Mouse (Mus musculus): ENCODE results near the gene Pim1. TPM values are rescaled to one million over a fixed set of nuclear protein-coding genes. Genes with fewer than 3 reads are reported as not detected.
"Not testable (repeated sequence)": the region's sequence is repeated elsewhere in the genome, so short reads cannot be mapped to it uniquely, and the experiment has no call there.

Gene Pim1
- polyA plus RNA-seq, 1 experiment from 2014 or later = 14.4 TPM

DNA sequence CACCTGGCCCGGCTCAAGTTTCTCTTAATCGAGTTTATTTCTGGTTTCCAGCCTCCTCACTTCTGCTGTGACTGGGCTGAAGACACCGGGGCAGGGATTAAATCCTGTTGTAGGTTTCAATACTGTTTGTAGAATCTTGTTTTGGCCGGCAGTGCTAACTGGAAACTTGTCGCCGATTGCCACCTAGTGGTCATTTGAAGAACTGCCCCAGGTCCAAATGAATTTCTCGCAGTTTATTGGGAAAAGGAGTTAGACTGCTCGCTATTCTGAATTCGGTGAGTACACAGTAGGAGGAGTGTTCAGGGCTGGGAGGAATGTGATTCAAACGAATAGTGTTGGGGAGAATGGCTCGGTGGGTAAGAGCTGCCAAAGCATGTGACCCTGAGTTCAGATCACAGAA, 23.9 kb downstream of the Pim1 start:
- H3K4me1 ChIP-seq (replicated peaks) = no peaks in the 10 kb centered on the region; the same call in 1 of the 2 replicates
- H3K27me3 ChIP-seq = no peaks in the 10 kb centered on the region
- H3K4me3 ChIP-seq = no peak overlapping the region
- no peak overlapping the region for H3K9ac ChIP-seq
- no peak overlapping the region for H3K4me2 ChIP-seq
- H3K9me3 ChIP-seq = no peaks in the 10 kb centered on the region
- 5% methylated on average over 11 of the region's 11 CpGs for WGBS
- H3K27ac ChIP-seq (replicated peaks) = no peak overlapping the region
- ATAC-seq (ENCODE audit: low read depth) = peak; percentile 15; the same call in 1 of the 2 replicates
- no peaks in the 10 kb centered on the region for H3K36me3 ChIP-seq

DNA sequence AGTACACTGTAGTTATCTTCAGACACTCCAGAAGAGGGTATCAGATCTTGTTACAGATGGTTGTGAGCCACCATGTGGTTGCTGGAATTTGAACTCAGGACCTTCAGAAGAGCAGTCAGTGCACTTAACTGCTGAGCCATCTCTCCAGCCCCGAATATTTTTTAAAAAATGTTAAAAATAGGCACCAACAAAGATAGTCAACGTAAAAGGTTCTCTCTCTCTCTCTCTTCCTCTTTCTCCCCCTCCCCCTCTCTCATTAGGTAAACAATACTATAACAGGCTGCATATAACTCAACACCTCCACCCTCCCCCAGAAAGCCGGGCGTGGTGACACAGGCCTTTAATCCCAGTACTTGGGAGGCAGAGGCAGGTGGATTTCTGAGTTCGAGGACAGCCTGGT, 28.1 kb downstream of the Pim1 start:
- ATAC-seq (ENCODE audit: low read depth); H3K9ac ChIP-seq; H3K4me1 ChIP-seq (replicated peaks); H3K4me3 ChIP-seq; H3K4me2 ChIP-seq; H3K9me3 ChIP-seq; H3K27ac ChIP-seq (replicated peaks); H3K36me3 ChIP-seq; H3K27me3 ChIP-seq: not testable (repeated sequence)
- 94% methylated on average over 5 of the region's 5 CpGs for WGBS

GRCm38 (mm10) chr17:29519731-29520130, 29.2 kb downstream of the Pim1 start:
- Histone ChIP-seq H3K27me3 (no peaks in the 10 kb centered on the region), H3K4me2 (no peak overlapping the region), H3K27ac (replicated peaks) (no peak overlapping the region), H3K4me1 (replicated peaks) (no peaks in the 10 kb centered on the region), H3K9me3 (no peaks in the 10 kb centered on the region), H3K9ac (no peak overlapping the region), H3K4me3 (no peak overlapping the region), H3K36me3 (no peaks in the 10 kb centered on the region)
- 70% methylated on average over 8 of the region's 8 CpGs for WGBS
- no peak for ATAC-seq (ENCODE audit: low read depth)

GRCm38 (mm10) chr17:29525613-29526012, 35.1 kb downstream of the Pim1 start:
- Histone ChIP-seq H3K27ac (replicated peaks) (no peak overlapping the region), H3K9ac (no peak overlapping the region), H3K27me3 (no peaks in the 10 kb centered on the region), H3K9me3 (peaks cover 6% of the 10 kb centered on the region; the same call in 1 of the 2 replicates), H3K4me3 (no peak overlapping the region), H3K4me1 (replicated peaks) (no peaks in the 10 kb centered on the region), H3K4me2 (no peak overlapping the region), H3K36me3 (no peaks in the 10 kb centered on the region)
- no peak for ATAC-seq (ENCODE audit: low read depth)
- 84% methylated on average over 2 of the region's 2 CpGs for WGBS

DNA sequence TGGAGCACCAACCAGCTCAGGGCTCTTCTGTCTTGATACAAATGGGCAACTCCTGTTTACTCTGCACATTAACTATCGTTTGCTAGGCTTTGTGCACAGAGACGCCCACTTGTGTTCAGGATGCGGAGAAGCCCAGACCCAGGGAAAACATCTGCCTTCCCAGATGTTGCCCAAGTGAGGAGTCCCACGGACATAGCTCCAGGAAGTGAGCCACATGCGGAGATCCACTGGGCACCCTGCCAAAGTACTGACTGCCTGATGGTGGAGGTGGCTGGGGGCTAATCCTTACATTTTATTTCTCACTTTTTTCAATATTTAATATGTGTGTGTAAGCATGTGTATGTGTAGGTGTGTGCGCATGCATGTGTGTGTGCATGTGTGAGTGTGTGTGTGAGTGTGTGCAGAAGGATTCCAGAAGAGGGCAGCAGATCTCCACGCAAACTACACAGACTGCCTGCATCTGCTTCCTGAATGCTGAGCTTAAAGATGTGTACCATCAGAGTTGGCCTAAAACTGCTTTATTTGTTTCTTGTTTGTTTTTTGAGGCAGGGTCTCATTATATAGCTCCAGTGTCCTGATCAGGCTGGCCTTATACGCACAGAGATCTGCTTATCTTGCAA, 38.1 kb downstream of the Pim1 start:
- H3K9me3 ChIP-seq = peaks cover 6% of the 10 kb centered on the region; the same call in 1 of the 2 replicates

DNA sequence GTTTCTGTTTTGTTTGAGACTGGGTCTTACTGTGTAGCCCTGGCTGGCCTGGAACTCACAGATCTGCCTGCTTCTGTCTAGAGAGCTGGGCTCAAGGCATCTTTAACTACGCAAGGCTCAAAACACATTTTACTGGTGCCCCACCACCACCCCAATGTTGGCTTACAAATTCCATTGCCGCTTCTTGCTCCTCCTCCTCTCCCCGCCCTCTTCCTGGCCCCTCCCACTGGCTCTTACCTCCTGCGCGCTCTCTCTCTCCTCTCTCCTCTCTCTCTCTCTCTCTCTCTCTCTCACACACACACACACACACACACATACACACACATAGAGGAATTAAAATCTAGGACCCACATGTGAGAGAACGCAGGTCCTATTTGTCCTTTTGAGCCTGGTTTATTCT, 40.0 kb downstream of the Pim1 start:
- 87% methylated on average over 5 of the region's 6 CpGs for WGBS
- Histone ChIP-seq H3K27me3 (no peaks in the 10 kb centered on the region), H3K9ac (no peak overlapping the region), H3K4me3 (no peak overlapping the region), H3K27ac (replicated peaks) (no peak overlapping the region), H3K4me2 (no peak overlapping the region), H3K4me1 (replicated peaks) (peaks cover 9% of the 10 kb centered on the region; the same call in 1 of the 2 replicates), H3K9me3 (peaks cover 5% of the 10 kb centered on the region; the same call in 1 of the 2 replicates), H3K36me3 (no peaks in the 10 kb centered on the region)
- ATAC-seq (ENCODE audit: low read depth) = no peak

More for the DNA sequence above, 38.1 kb downstream of the Pim1 start:
- Histone ChIP-seq H3K4me2 (no peak overlapping the region), H3K27ac (replicated peaks) (no peak overlapping the region), H3K36me3 (no peaks in the 10 kb centered on the region), H3K9ac (no peak overlapping the region), H3K4me1 (replicated peaks) (peaks cover 9% of the 10 kb centered on the region; the same call in 1 of the 2 replicates), H3K27me3 (no peaks in the 10 kb centered on the region), H3K4me3 (no peak overlapping the region)
- ATAC-seq (ENCODE audit: low read depth) = no peak
- 80% methylated on average over 8 of the region's 8 CpGs for WGBS

GRCm38 (mm10) chr17:29531278-29531677, 40.7 kb downstream of the Pim1 start:
- Histone ChIP-seq H3K36me3 (no peaks in the 10 kb centered on the region), H3K9me3 (no peaks in the 10 kb centered on the region), H3K27ac (replicated peaks) (no peak overlapping the region), H3K4me1 (replicated peaks) (peaks cover 9% of the 10 kb centered on the region; the same call in 1 of the 2 replicates), H3K4me2 (no peak overlapping the region), H3K27me3 (no peaks in the 10 kb centered on the region), H3K4me3 (no peak overlapping the region), H3K9ac (no peak overlapping the region)
- ATAC-seq (ENCODE audit: low read depth) = no peak
- 75% methylated on average over 9 of the region's 9 CpGs for WGBS

DNA sequence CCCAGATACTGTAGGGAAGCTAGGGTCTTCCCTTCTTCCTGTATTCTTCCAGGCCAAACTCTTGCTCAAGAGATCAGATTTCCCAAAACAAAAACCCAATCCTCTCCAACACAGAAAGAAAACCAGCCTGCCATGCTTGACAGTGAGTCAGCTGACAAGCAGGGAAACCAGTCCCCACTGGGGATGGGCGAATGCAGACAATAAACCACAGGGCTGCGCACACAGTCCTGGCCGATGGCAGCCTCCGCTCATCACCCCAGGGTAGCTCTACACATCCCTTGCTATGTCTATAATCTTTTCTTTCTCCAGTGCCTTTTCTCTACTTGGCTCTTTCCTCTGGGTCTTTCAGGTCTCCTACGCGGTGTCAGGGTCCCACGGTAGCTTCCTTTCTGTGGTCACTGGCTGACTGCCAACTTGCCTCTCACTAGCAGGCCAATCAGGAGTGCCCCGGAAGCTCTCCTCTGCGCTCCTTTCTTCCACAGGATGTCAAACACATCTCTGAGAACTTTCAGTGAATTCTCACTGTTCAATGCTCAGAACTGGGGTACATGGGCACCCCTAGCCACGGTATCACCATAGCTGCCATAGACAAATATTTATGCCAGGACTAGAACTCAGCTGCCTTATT, 41.3 kb downstream of the Pim1 start:
- 55% methylated on average over 10 of the region's 10 CpGs for WGBS
- Histone ChIP-seq H3K4me2 (no peak overlapping the region), H3K4me3 (no peak overlapping the region), H3K36me3 (no peaks in the 10 kb centered on the region), H3K27ac (replicated peaks) (no peak overlapping the region), H3K9ac (no peak overlapping the region), H3K4me1 (replicated peaks) (peaks cover 9% of the 10 kb centered on the region; the same call in 1 of the 2 replicates), H3K9me3 (no peaks in the 10 kb centered on the region), H3K27me3 (no peaks in the 10 kb centered on the region)
- no peak for ATAC-seq (ENCODE audit: low read depth)

- no peak for ATAC-seq (ENCODE audit: low read depth)
- Histone ChIP-seq H3K9ac (no peak overlapping the region), H3K4me2 (no peak overlapping the region), H3K36me3 (no peaks in the 10 kb centered on the region), H3K27ac (replicated peaks) (no peak overlapping the region), H3K4me1 (replicated peaks) (peaks cover 9% of the 10 kb centered on the region; the same call in 1 of the 2 replicates), H3K9me3 (no peaks in the 10 kb centered on the region), H3K27me3 (no peaks in the 10 kb centered on the region), H3K4me3 (no peak overlapping the region)
- 94% methylated on average over 11 of the region's 11 CpGs for WGBS
Measured at GRCm38 (mm10) chr17:29533866-29534265, 43.3 kb downstream of the Pim1 start.

DNA sequence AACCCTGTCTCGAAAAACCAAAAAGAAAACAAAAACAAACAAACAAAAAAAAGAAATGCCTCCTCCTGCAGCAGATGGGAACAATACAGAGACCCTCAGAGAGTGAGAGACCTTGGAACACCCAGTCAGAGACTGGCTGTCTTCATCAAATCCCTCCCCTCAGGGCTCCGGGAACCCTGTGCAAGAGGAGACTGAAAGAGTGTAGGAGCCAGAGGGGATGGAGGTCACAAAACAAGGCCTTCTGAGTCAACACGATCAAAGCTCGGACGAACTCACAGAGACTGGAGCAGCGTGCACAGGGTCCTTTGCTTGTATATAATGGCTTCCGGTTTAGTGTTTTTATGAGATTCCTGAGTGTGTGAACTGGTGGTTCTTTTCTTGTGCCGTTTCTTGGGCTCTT, 49.9 kb downstream of the Pim1 start:
- WGBS = 86% methylated on average over 8 of the region's 8 CpGs

GRCm38 (mm10) chr17:29541419-29541818, 50.9 kb downstream of the Pim1 start:
- WGBS = 72% methylated on average over 14 of the region's 14 CpGs
- Histone ChIP-seq H3K9me3 (no peaks in the 10 kb centered on the region), H3K4me2 (no peak overlapping the region), H3K27me3 (no peaks in the 10 kb centered on the region), H3K9ac (no peak overlapping the region), H3K36me3 (no peaks in the 10 kb centered on the region), H3K4me1 (replicated peaks) (no peaks in the 10 kb centered on the region), H3K4me3 (no peak overlapping the region), H3K27ac (replicated peaks) (no peak overlapping the region)
- ATAC-seq (ENCODE audit: low read depth) = no peak

More for the DNA sequence above, 49.9 kb downstream of the Pim1 start:
- H3K4me3 ChIP-seq = no peak overlapping the region
- H3K36me3 ChIP-seq = no peaks in the 10 kb centered on the region
- no peaks in the 10 kb centered on the region for H3K4me1 ChIP-seq (replicated peaks)
- H3K27ac ChIP-seq (replicated peaks) = no peak overlapping the region
- no peak overlapping the region for H3K9ac ChIP-seq
- no peak for ATAC-seq (ENCODE audit: low read depth)
- no peaks in the 10 kb centered on the region for H3K27me3 ChIP-seq
- no peak overlapping the region for H3K4me2 ChIP-seq
- no peaks in the 10 kb centered on the region for H3K9me3 ChIP-seq

DNA sequence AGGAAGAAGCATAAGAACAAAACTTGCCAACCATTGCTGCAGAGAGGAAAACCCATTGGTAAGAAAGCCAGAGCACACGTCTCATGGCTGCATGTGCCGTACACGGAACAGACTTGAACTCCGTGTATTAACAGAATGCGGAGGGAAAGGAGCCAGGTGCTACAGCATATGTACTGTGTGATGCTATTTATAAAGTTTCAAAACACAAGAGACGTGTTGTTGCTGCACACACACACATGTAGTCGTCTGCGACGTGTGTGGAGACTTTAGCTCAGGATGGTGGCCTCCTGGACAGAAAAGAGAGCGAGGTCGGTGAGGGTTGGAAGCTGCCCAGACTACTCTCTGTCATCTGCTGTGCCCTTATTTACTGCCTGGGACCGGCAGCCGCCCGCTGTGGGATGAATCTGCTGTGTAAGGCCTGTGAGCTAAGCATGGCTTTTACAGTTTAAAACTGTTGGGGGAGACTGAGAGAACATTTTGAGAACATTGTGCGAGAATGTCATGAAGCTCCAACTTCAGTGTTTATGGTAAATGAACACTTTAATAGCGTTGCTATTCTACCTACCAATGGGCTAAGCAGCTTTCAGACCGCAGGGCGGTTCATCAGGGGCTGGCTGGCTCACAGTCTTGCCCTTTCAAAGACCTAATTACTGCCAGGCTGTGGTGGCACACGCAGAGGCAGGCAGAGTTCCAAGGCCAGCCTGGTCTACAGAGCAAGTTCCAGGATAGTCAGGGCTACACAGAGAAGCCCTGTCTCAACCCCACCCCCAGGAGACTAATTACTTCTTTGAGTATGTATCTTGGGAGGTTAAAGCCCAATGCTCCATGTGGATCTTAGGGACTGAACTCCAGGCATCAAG, 52.5 kb downstream of the Pim1 start:
- no peaks in the 10 kb centered on the region for H3K4me1 ChIP-seq (replicated peaks)
- no peaks in the 10 kb centered on the region for H3K36me3 ChIP-seq
- ATAC-seq (ENCODE audit: low read depth) = no peak
- H3K27ac ChIP-seq (replicated peaks) = no peak overlapping the region
- no peaks in the 10 kb centered on the region; the same call in 1 of the 2 replicates for H3K27me3 ChIP-seq
- no peak overlapping the region for H3K4me2 ChIP-seq
- H3K9me3 ChIP-seq = no peaks in the 10 kb centered on the region
- no peak overlapping the region for H3K4me3 ChIP-seq
- H3K9ac ChIP-seq = no peak overlapping the region
- 87% methylated on average over 19 of the region's 19 CpGs for WGBS

Data from neural tube, embryonic 13.5 days (tissue).